Mouse (Mus musculus) kidney, embryonic 15.5 days (tissue): ENCODE measurements around the gene Ifnl3. TPM values are rescaled to one million over a fixed set of nuclear protein-coding genes. Genes with fewer than 3 reads are reported as not detected.

Experiments used
- ATAC-seq: fragments of 200-750 bp; cut with Nextera tagmentation; replicated peaks from 2 replicates; pipeline ENCODE4 v1.8.0; 2017; ENCODE audit warnings: moderate TSS enrichment; ENCODE audit not compliant: low FRiP score
- H3K27ac ChIP-seq: fragments of 300-500 bp; sonication (generic); 2 replicates; pipeline ENCODE4 v1.5.1; 2015; ENCODE audit warnings: mild to moderate bottlenecking, inconsistent platforms
- H3K27me3 ChIP-seq: fragments of 300-500 bp; sonication (generic); 2 replicates; pipeline ENCODE4 v1.6.1; 2015; ENCODE audit warnings: inconsistent platforms
- H3K36me3 ChIP-seq: fragments of 300-500 bp; sonication (generic); 2 replicates; pipeline ENCODE4 v1.6.1; 2015; ENCODE audit warnings: inconsistent platforms
- H3K4me1 ChIP-seq: fragments of 300-500 bp; sonication (generic); 2 replicates; pipeline ENCODE4 v1.6.1; 2015; ENCODE audit warnings: inconsistent platforms
- H3K4me2 ChIP-seq: fragments of 300-500 bp; sonication (generic); 2 replicates; pipeline ENCODE4 v1.6.1; 2015; ENCODE audit warnings: moderate library complexity, mild to moderate bottlenecking, inconsistent platforms
- H3K4me3 ChIP-seq: fragments of 300-500 bp; sonication (generic); replicated peaks from 2 replicates; pipeline ENCODE4 v1.5.1; 2015; ENCODE audit warnings: mild to moderate bottlenecking, inconsistent platforms
- H3K9ac ChIP-seq: fragments of 300-500 bp; sonication (generic); 2 replicates; pipeline ENCODE4 v1.6.1; 2015; ENCODE audit warnings: mild to moderate bottlenecking, inconsistent platforms
- H3K9me3 ChIP-seq: fragments of 300-500 bp; sonication (generic); replicated peaks from 2 replicates; pipeline ENCODE4 v1.6.1; 2016; ENCODE audit warnings: inconsistent platforms
- WGBS: fragments of 180-500 bp; shearing (Covaris S2); methylation state at CpG from one replicate; pipeline ENCODE4 v1.1.7; 2015; ENCODE audit warnings: mixed read lengths; 5-methylcytosine and 5-hydroxymethylcytosine counted together
- polyA plus RNA-seq: library from polyadenylated mRNA; unstranded; fragments of >200 nt; fragmentation: Nextera tagmentation; extraction: Ambion mirVana; gene quantifications from 2 replicates; pipeline ENCODE4 v1.2.1, GENCODE M21; 2015

Ifnl3 gene
- polyA plus RNA-seq, 1 experiment from 2014 or later: not detected

- Histone ChIP-seq H3K4me1 (peaks cover 32% of the 10 kb centered on the region), H3K4me2 (no peak overlapping the region), H3K27ac (no peak overlapping the region), H3K9ac (no peak overlapping the region), H3K9me3 (no peaks in the 10 kb centered on the region), H3K4me3 (no peak overlapping the region), H3K36me3 (no peaks in the 10 kb centered on the region), H3K27me3 (peaks cover 40% of the 10 kb centered on the region)
- no peak for ATAC-seq
- WGBS: 68% methylated on average over 7 of the region's 7 CpGs
These were observed 25.0 kb downstream of the Ifnl3 start for GRCm38 (mm10) chr7:28547628-28548027.

- no peak overlapping the region for H3K27ac ChIP-seq
- H3K4me3 ChIP-seq: no peak overlapping the region
- 0 out of 2 replicates have a peak, but pooled peaks cover 5% of the 10 kb centered on the region for H3K36me3 ChIP-seq
- no peaks in the 10 kb centered on the region for H3K9me3 ChIP-seq
- H3K4me1 ChIP-seq: peaks cover 10% of the 10 kb centered on the region; the same call in 1 of the 2 replicates
- no peak overlapping the region for H3K9ac ChIP-seq
- ATAC-seq: no peak
- 83% methylated on average over 6 of the region's 6 CpGs for WGBS
- no peaks in the 10 kb centered on the region for H3K27me3 ChIP-seq
- H3K4me2 ChIP-seq: no peak overlapping the region
These were observed 30.4 kb downstream of the Ifnl3 start for GRCm38 (mm10) chr7:28553076-28553475.

DNA sequence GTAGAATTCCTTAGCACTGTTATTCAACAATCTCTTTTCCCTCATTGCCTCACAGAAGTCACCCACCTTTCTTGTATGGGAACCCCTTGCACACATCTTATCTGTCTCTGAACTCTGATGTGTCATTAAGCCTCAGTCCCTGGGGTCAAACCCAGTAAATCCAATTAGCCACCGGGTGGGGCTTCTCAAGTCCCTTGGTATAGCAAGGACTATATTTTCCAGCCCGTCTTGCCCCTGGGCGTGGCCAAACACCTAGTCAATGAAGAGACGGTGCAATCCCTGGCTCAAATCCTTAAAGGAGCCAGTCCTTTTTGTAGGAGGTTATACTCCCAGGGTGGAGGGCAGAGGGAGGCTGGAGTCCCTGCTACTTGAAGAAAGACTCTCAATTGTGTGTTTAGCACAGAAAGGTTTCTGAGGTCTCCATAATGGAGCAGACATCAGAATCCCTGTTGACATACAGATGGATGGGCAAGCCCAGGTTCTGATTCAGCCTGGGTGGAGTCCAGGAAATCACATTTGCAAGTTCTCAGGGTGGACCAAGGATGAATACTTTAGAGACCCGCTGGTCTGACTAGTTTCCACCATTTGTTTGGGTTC, 33.4 kb downstream of the Ifnl3 start:
- Histone ChIP-seq H3K27me3 (no peaks in the 10 kb centered on the region), H3K4me1 (peaks cover 23% of the 10 kb centered on the region), H3K9me3 (no peaks in the 10 kb centered on the region), H3K27ac (no peak overlapping the region), H3K9ac (no peak overlapping the region), H3K4me3 (no peak overlapping the region), H3K4me2 (no peak overlapping the region), H3K36me3 (peaks cover 34% of the 10 kb centered on the region)
- ATAC-seq: no peak
- 12% methylated on average over 5 of the region's 5 CpGs for WGBS

- H3K4me2 ChIP-seq: no peak overlapping the region
These were observed 34.4 kb downstream of the Ifnl3 start for GRCm38 (mm10) chr7:28557069-28557468.

DNA sequence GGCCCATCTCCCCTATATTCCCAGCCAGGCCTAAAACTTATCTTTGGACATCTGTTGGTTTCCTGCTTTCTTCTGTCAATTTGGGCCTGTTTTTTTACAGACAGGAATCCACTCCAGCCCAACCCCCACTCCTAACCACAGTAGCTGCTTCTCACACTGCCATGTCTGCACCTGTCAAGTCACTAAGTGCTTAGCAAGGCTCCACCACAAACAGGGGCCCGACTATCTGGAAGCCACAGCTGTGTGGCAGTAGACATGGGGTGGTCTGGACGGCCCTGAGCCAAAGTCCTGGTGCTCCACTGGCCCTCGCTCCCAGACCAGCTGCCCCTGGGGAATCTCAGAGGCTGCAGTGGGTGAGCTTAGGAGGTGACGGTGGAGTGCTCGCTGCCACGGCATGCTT, 35.1 kb downstream of the Ifnl3 start:
- ATAC-seq: no peak
- Histone ChIP-seq H3K27me3 (no peaks in the 10 kb centered on the region), H3K9me3 (no peaks in the 10 kb centered on the region), H3K4me2 (no peak overlapping the region), H3K4me3 (no peak overlapping the region), H3K9ac (no peak overlapping the region), H3K4me1 (peaks cover 23% of the 10 kb centered on the region), H3K27ac (no peak overlapping the region), H3K36me3 (peaks cover 51% of the 10 kb centered on the region)
- WGBS: 81% methylated on average over 6 of the region's 6 CpGs

More at GRCm38 (mm10) chr7:28557069-28557468, 34.4 kb downstream of the Ifnl3 start:
- Histone ChIP-seq H3K36me3 (peaks cover 44% of the 10 kb centered on the region), H3K27ac (no peak overlapping the region), H3K9me3 (no peaks in the 10 kb centered on the region), H3K27me3 (no peaks in the 10 kb centered on the region), H3K4me1 (peaks cover 23% of the 10 kb centered on the region), H3K4me3 (no peak overlapping the region), H3K9ac (no peak overlapping the region)
- no peak for ATAC-seq
- WGBS: 60% methylated on average over 5 of the region's 5 CpGs

GRCm38 (mm10) chr7:28558486-28558885, 35.9 kb downstream of the Ifnl3 start:
- H3K4me1 ChIP-seq: peaks cover 23% of the 10 kb centered on the region
- no peak overlapping the region for H3K9ac ChIP-seq
- no peak overlapping the region for H3K4me3 ChIP-seq
- H3K27ac ChIP-seq: peak overlapping the region; percentile 73
- no peak overlapping the region for H3K4me2 ChIP-seq
- WGBS: 38% methylated on average over 4 of the region's 4 CpGs
- no peaks in the 10 kb centered on the region for H3K9me3 ChIP-seq
- peaks cover 58% of the 10 kb centered on the region for H3K36me3 ChIP-seq
- ATAC-seq: peak; percentile 63; the same call in 1 of the 2 replicates
- no peaks in the 10 kb centered on the region for H3K27me3 ChIP-seq

DNA sequence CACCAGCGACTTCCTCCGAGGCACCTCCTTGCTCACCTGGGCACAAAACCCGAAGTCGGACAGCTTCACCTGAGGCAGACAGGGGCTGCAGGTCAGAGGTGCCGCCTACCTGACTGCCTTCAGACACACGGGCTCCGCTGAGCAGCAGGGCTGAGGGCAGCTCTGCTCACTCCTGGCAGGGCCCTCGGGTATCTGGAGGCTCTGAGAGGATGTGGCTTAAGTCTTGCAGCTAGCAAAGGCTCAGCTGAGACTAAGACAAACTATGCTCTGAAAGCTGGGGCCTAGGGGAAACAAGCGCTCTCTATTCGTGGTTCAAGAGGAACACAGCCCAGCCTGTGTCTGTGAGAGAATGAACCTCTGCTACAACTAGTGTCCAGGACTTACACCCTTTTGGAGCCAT, 38.2 kb downstream of the Ifnl3 start:
- no peaks in the 10 kb centered on the region for H3K9me3 ChIP-seq
- H3K9ac ChIP-seq: no peak overlapping the region
- no peak overlapping the region for H3K27ac ChIP-seq
- peaks cover 22% of the 10 kb centered on the region for H3K4me1 ChIP-seq
- H3K4me3 ChIP-seq: no peak overlapping the region
- H3K27me3 ChIP-seq: no peaks in the 10 kb centered on the region
- no peak overlapping the region for H3K4me2 ChIP-seq
- no peak for ATAC-seq
- peaks cover 82% of the 10 kb centered on the region for H3K36me3 ChIP-seq
- WGBS: 90% methylated on average over 10 of the region's 10 CpGs

- Histone ChIP-seq H3K36me3 (peaks cover 93% of the 10 kb centered on the region), H3K27ac (no peak overlapping the region), H3K9ac (no peak overlapping the region), H3K9me3 (no peaks in the 10 kb centered on the region), H3K4me3 (no peak overlapping the region), H3K4me1 (peaks cover 19% of the 10 kb centered on the region), H3K27me3 (no peaks in the 10 kb centered on the region), H3K4me2 (no peak overlapping the region)
- 91% methylated on average over 11 of the region's 11 CpGs for WGBS
- no peak for ATAC-seq
These were observed 39.3 kb downstream of the Ifnl3 start for GRCm38 (mm10) chr7:28561967-28562366.

DNA sequence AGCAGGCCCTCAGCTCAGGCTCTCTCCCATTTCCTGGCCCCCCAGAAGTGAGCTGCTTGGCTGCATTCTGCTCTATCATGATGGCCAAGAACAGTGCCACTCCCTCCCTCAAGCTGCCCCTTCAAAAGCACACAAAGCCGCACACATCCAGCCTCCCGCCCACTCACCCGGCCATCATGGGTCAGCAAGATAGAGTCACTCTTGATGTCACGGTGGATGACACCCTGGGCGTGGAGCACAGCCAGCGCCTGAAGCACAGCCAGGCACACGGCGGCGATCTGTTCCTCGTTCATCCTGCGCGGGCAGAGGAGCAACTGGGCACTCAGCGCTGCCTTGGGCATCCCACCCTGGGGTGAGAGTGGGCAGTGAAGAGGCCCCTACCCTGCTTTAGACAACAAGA, 39.7 kb downstream of the Ifnl3 start:
- Histone ChIP-seq H3K4me3 (no peak overlapping the region), H3K4me2 (no peak overlapping the region), H3K36me3 (peaks cover 97% of the 10 kb centered on the region), H3K27ac (no peak overlapping the region), H3K9me3 (no peaks in the 10 kb centered on the region), H3K27me3 (no peaks in the 10 kb centered on the region), H3K9ac (no peak overlapping the region), H3K4me1 (peaks cover 19% of the 10 kb centered on the region)
- 87% methylated on average over 13 of the region's 13 CpGs for WGBS
- ATAC-seq: no peak

GRCm38 (mm10) chr7:28562951-28563350, 40.3 kb downstream of the Ifnl3 start:
- Histone ChIP-seq H3K9me3 (no peaks in the 10 kb centered on the region), H3K27ac (no peak overlapping the region), H3K4me2 (no peak overlapping the region), H3K27me3 (no peaks in the 10 kb centered on the region), H3K4me1 (peaks cover 14% of the 10 kb centered on the region), H3K9ac (no peak overlapping the region), H3K4me3 (no peak overlapping the region), H3K36me3 (peaks cover 99% of the 10 kb centered on the region)
- ATAC-seq: no peak
- WGBS: 91% methylated on average over 13 of the region's 13 CpGs

- Histone ChIP-seq H3K4me3 (no peak overlapping the region), H3K27ac (no peak overlapping the region), H3K27me3 (no peaks in the 10 kb centered on the region), H3K4me2 (no peak overlapping the region), H3K4me1 (peaks cover 19% of the 10 kb centered on the region), H3K9me3 (no peaks in the 10 kb centered on the region), H3K36me3 (peaks cover 85% of the 10 kb centered on the region), H3K9ac (no peak overlapping the region)
- 74% methylated on average over 5 of the region's 5 CpGs for WGBS
- ATAC-seq: no peak
These were observed 42.8 kb downstream of the Ifnl3 start for GRCm38 (mm10) chr7:28565407-28565806.

DNA sequence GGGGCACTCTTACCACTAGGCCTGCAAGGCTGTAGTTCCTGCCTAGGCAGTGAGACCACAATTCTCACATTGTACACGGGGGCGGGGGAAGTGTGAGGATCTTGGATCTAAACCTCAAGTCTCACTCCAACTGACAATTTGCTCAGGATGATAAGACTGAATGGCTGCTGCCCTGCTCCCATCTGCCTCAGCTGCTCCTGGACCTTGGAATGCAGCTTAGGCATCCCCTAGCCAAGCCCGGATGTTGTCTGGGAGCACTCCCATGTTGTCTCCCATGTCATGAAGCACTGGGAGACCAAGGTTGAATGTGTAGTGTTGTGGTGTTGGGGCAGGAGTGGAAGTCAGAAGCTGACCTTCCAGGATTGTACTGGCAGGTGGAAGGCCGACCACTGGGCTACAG, 44.9 kb downstream of the Ifnl3 start:
- 89% methylated on average over 4 of the region's 4 CpGs for WGBS
- Histone ChIP-seq H3K27ac (no peak overlapping the region), H3K4me3 (no peak overlapping the region), H3K4me2 (no peak overlapping the region), H3K9ac (no peak overlapping the region), H3K27me3 (no peaks in the 10 kb centered on the region), H3K4me1 (peaks cover 40% of the 10 kb centered on the region), H3K9me3 (no peaks in the 10 kb centered on the region), H3K36me3 (peaks cover 64% of the 10 kb centered on the region)
- no peak for ATAC-seq

GRCm38 (mm10) chr7:28568253-28568652, 45.6 kb downstream of the Ifnl3 start:
- no peaks in the 10 kb centered on the region for H3K27me3 ChIP-seq
- H3K36me3 ChIP-seq: peaks cover 57% of the 10 kb centered on the region
- no peak overlapping the region for H3K4me3 ChIP-seq
- H3K9ac ChIP-seq: no peak overlapping the region
- H3K9me3 ChIP-seq: no peaks in the 10 kb centered on the region
- H3K27ac ChIP-seq: peak overlapping the region; percentile 56; the same call in 1 of the 2 replicates
- peaks cover 47% of the 10 kb centered on the region for H3K4me1 ChIP-seq
- no peak for ATAC-seq
- H3K4me2 ChIP-seq: no peak overlapping the region
